Mouse (Mus musculus) hindbrain, embryonic 10.5 days (tissue): ENCODE measurements around the gene Klhl29. TPM values are rescaled to one million over a fixed set of nuclear protein-coding genes. Genes with fewer than 3 reads are reported as not detected.

Source experiments
- DNase-seq: peaks from one replicate; pipeline ENCODE4 v3.0.0-alpha.2; 2017; ENCODE audit warnings: low spot score
- H3K27ac ChIP-seq: fragments of 300-500 bp; sonication (generic); 2 replicates; pipeline ENCODE4 v1.5.1; 2016; ENCODE audit warnings: mild to moderate bottlenecking, moderate library complexity
- H3K27me3 ChIP-seq: fragments of 300-500 bp; sonication (generic); 2 replicates; pipeline ENCODE4 v1.6.1; 2016; ENCODE audit warnings: mild to moderate bottlenecking; ENCODE audit not compliant: poor library complexity, insufficient read depth, severe bottlenecking
- H3K36me3 ChIP-seq: fragments of 300-500 bp; sonication (generic); 2 replicates; pipeline ENCODE4 v1.6.1; 2016; ENCODE audit warnings: mild to moderate bottlenecking, moderate library complexity
- H3K4me1 ChIP-seq: fragments of 300-500 bp; sonication (generic); replicated peaks from 2 replicates; pipeline ENCODE4 v1.6.1; 2016; ENCODE audit warnings: mild to moderate bottlenecking
- H3K4me3 ChIP-seq: fragments of 300-500 bp; sonication (generic); 2 replicates; pipeline ENCODE4 v1.5.1; 2016; ENCODE audit warnings: mild to moderate bottlenecking, moderate library complexity
- H3K9me3 ChIP-seq: fragments of 300-500 bp; sonication (generic); 2 replicates; pipeline ENCODE4 v1.6.1; 2016; ENCODE audit warnings: mild to moderate bottlenecking, moderate library complexity
- WGBS: fragments of 180-500 bp; shearing (Covaris S2); methylation state at CpG from one replicate; pipeline ENCODE4 v1.1.7; 2016; 5-methylcytosine and 5-hydroxymethylcytosine counted together
- polyA plus RNA-seq: library from polyadenylated mRNA; unstranded; fragments of >200 nt; fragmentation: Nextera tagmentation; extraction: Ambion mirVana; gene quantifications from 2 replicates; pipeline ENCODE4 v1.2.1, GENCODE M21; 2016

Klhl29 gene
- polyA plus RNA-seq, result 1.4 and 1.8 TPM in 2 replicates

GRCm38 (mm10) chr12:5375616-5376461 is at the start of gene Klhl29:
TSS of gene Klhl29 (minus strand) at chr12:5375682.
- Histone ChIP-seq H3K9me3 (no peaks in the 10 kb centered on the region), H3K27ac (peak within 1 kb of the TSS; percentile 92), H3K4me3 (peak within 1 kb of the TSS; percentile 85), H3K36me3 (no peaks in the 10 kb centered on the region), H3K4me1 (peaks cover 48% of the 10 kb centered on the region), H3K27me3 (peaks cover 49% of the 10 kb centered on the region)
- WGBS, result under 1% methylated on average over 56 of the region's 66 CpGs
- peak; percentile 85 for DNase-seq

- WGBS, result 58% methylated on average over 4 of the region's 4 CpGs
- no peak overlapping the region for H3K4me3 ChIP-seq
Measured at GRCm38 (mm10) chr12:5425276-5425675, 49.8 kb upstream of the Klhl29 start.

GRCm38 (mm10) chr12:5415806-5416205 is 40.3 kb upstream of the Klhl29 start:
- WGBS, result 55% methylated on average over 3 of the region's 3 CpGs
- peaks cover 6% of the 10 kb centered on the region for H3K4me1 ChIP-seq
- no peaks in the 10 kb centered on the region for H3K9me3 ChIP-seq
- DNase-seq, result no peak
- H3K27ac ChIP-seq, result no peak overlapping the region
- H3K4me3 ChIP-seq, result no peak overlapping the region
- H3K27me3 ChIP-seq, result no peaks in the 10 kb centered on the region
- H3K36me3 ChIP-seq, result no peaks in the 10 kb centered on the region

More at GRCm38 (mm10) chr12:5425276-5425675, 49.8 kb upstream of the Klhl29 start:
- no peaks in the 10 kb centered on the region for H3K9me3 ChIP-seq
- peaks cover 14% of the 10 kb centered on the region for H3K4me1 ChIP-seq
- no peaks in the 10 kb centered on the region for H3K36me3 ChIP-seq
- no peak overlapping the region for H3K27ac ChIP-seq
- no peaks in the 10 kb centered on the region for H3K27me3 ChIP-seq
- DNase-seq, result no peak

GRCm38 (mm10) chr12:5413976-5414375 is 38.5 kb upstream of the Klhl29 start:
- no peaks in the 10 kb centered on the region for H3K27me3 ChIP-seq
- H3K4me1 ChIP-seq, result peaks cover 17% of the 10 kb centered on the region
- no peaks in the 10 kb centered on the region for H3K36me3 ChIP-seq
- no peak overlapping the region for H3K4me3 ChIP-seq
- DNase-seq, result no peak
- H3K27ac ChIP-seq, result no peak overlapping the region
- H3K9me3 ChIP-seq, result no peaks in the 10 kb centered on the region

- Histone ChIP-seq H3K36me3 (no peaks in the 10 kb centered on the region), H3K9me3 (no peaks in the 10 kb centered on the region), H3K4me3 (no peak overlapping the region), H3K27me3 (no peaks in the 10 kb centered on the region), H3K4me1 (peaks cover 23% of the 10 kb centered on the region), H3K27ac (no peak overlapping the region)
- WGBS, result 79% methylated on average over 13 of the region's 13 CpGs
- DNase-seq, result no peak
Measured at GRCm38 (mm10) chr12:5411761-5412537, 36.5 kb upstream of the Klhl29 start.

- Histone ChIP-seq H3K4me1 (peaks cover 21% of the 10 kb centered on the region), H3K36me3 (no peaks in the 10 kb centered on the region), H3K27ac (no peak overlapping the region), H3K4me3 (no peak overlapping the region), H3K27me3 (no peaks in the 10 kb centered on the region), H3K9me3 (no peaks in the 10 kb centered on the region)
- WGBS, result 71% methylated on average over 4 of the region's 4 CpGs
- no peak for DNase-seq
Measured at GRCm38 (mm10) chr12:5411346-5411745, 35.9 kb upstream of the Klhl29 start.

- WGBS, result 9% methylated on average over 16 of the region's 16 CpGs
Measured at GRCm38 (mm10) chr12:5410391-5411115, 35.1 kb upstream of the Klhl29 start.

GRCm38 (mm10) chr12:5407175-5407574 is 31.7 kb upstream of the Klhl29 start:
- no peaks in the 10 kb centered on the region for H3K27me3 ChIP-seq
- no peak overlapping the region for H3K27ac ChIP-seq
- H3K36me3 ChIP-seq, result no peaks in the 10 kb centered on the region
- no peak overlapping the region for H3K4me3 ChIP-seq
- 75% methylated on average over 8 of the region's 8 CpGs for WGBS
- DNase-seq, result no peak
- H3K4me1 ChIP-seq, result peaks cover 19% of the 10 kb centered on the region
- H3K9me3 ChIP-seq, result no peaks in the 10 kb centered on the region

More at GRCm38 (mm10) chr12:5410391-5411115, 35.1 kb upstream of the Klhl29 start:
- Histone ChIP-seq H3K27me3 (no peaks in the 10 kb centered on the region), H3K36me3 (no peaks in the 10 kb centered on the region), H3K9me3 (no peaks in the 10 kb centered on the region), H3K4me3 (peak overlapping the region; percentile 24), H3K27ac (peak overlapping the region; percentile 47; the same call in 1 of the 2 replicates), H3K4me1 (peaks cover 19% of the 10 kb centered on the region)
- peak; percentile 88 for DNase-seq

GRCm38 (mm10) chr12:5397423-5397822 is 21.9 kb upstream of the Klhl29 start:
- Histone ChIP-seq H3K36me3 (no peaks in the 10 kb centered on the region), H3K27me3 (peaks cover 19% of the 10 kb centered on the region; the same call in 1 of the 2 replicates), H3K27ac (no peak overlapping the region), H3K9me3 (no peaks in the 10 kb centered on the region), H3K4me3 (no peak overlapping the region), H3K4me1 (no peaks in the 10 kb centered on the region)
- 64% methylated on average over 5 of the region's 5 CpGs for WGBS
- no peak for DNase-seq

- H3K27me3 ChIP-seq, result peaks cover 19% of the 10 kb centered on the region; the same call in 1 of the 2 replicates
- no peak overlapping the region for H3K4me3 ChIP-seq
- H3K27ac ChIP-seq, result no peak overlapping the region
- DNase-seq, result no peak
- 78% methylated on average over 3 of the region's 3 CpGs for WGBS
- no peaks in the 10 kb centered on the region for H3K9me3 ChIP-seq
- H3K4me1 ChIP-seq, result no peaks in the 10 kb centered on the region
- no peaks in the 10 kb centered on the region for H3K36me3 ChIP-seq
Measured at GRCm38 (mm10) chr12:5395188-5395587, 19.7 kb upstream of the Klhl29 start.

- WGBS, result 81% methylated on average over 1 of the region's 1 CpGs
- DNase-seq, result no peak
- H3K36me3 ChIP-seq, result no peaks in the 10 kb centered on the region
- 0 out of 2 replicates have a peak, but pooled peaks cover 1% of the 10 kb centered on the region for H3K4me1 ChIP-seq
- no peaks in the 10 kb centered on the region for H3K9me3 ChIP-seq
- H3K4me3 ChIP-seq, result no peak overlapping the region
- no peaks in the 10 kb centered on the region for H3K27me3 ChIP-seq
- H3K27ac ChIP-seq, result no peak overlapping the region
Measured at GRCm38 (mm10) chr12:5387112-5387511, 11.6 kb upstream of the Klhl29 start.

- Histone ChIP-seq H3K9me3 (no peaks in the 10 kb centered on the region), H3K36me3 (no peaks in the 10 kb centered on the region), H3K27me3 (no peaks in the 10 kb centered on the region), H3K4me1 (0 out of 2 replicates have a peak, but pooled peaks cover 3% of the 10 kb centered on the region), H3K4me3 (no peak overlapping the region), H3K27ac (no peak overlapping the region)
- DNase-seq, result no peak
Measured at GRCm38 (mm10) chr12:5386688-5387087, 11.2 kb upstream of the Klhl29 start.
